Mouse (Mus musculus) lung, embryonic 14.5 days (tissue): ENCODE results near the gene Epha4. TPM values are rescaled to one million over a fixed set of nuclear protein-coding genes. Genes with fewer than 3 reads are reported as not detected.

ENCODE experiments used
- ATAC-seq: fragments of 200-750 bp; cut with Nextera tagmentation; 2 replicates; pipeline ENCODE4 v1.8.0; 2017; ENCODE audit warnings: mild to moderate bottlenecking, moderate TSS enrichment, moderate library complexity; ENCODE audit not compliant: insufficient read depth
- DNase-seq: peaks from one replicate; pipeline ENCODE4 v3.0.0-alpha.2; 2015
- H3K27ac ChIP-seq: fragments of 300-500 bp; sonication (generic); 2 replicates; pipeline ENCODE4 v1.5.1; 2014; ENCODE audit warnings: low read depth, mild to moderate bottlenecking, moderate library complexity
- H3K27me3 ChIP-seq: fragments of 300-500 bp; sonication (generic); 2 replicates; pipeline ENCODE4 v1.6.1; 2014; ENCODE audit warnings: low read length, control low read depth; ENCODE audit not compliant: insufficient read depth
- H3K36me3 ChIP-seq: fragments of 300-500 bp; sonication (generic); 2 replicates; pipeline ENCODE4 v1.6.1; 2014; ENCODE audit warnings: control low read depth; ENCODE audit not compliant: insufficient read depth
- H3K4me1 ChIP-seq: fragments of 300-500 bp; sonication (generic); 2 replicates; pipeline ENCODE4 v1.6.1; 2014; ENCODE audit warnings: antibody characterized with exemption, control low read depth; ENCODE audit not compliant: insufficient read depth
- H3K4me2 ChIP-seq: fragments of 300-500 bp; sonication (generic); 2 replicates; pipeline ENCODE4 v1.6.1; 2014; ENCODE audit warnings: mild to moderate bottlenecking
- H3K4me3 ChIP-seq: fragments of 300-500 bp; sonication (generic); 2 replicates; pipeline ENCODE4 v1.5.1; 2014; ENCODE audit warnings: low read depth, low read length
- H3K9ac ChIP-seq: fragments of 300-500 bp; sonication (generic); 2 replicates; pipeline ENCODE4 v1.6.1; 2014
- H3K9me3 ChIP-seq: fragments of 300-500 bp; sonication (generic); 2 replicates; pipeline ENCODE4 v1.6.1; 2016; ENCODE audit warnings: low read depth, low read length, control low read depth
- CTCF ChIP-seq: IDR thresholded peaks from 2 replicates; pipeline ENCODE4 v1.5.1; 2016; ENCODE audit warnings: antibody characterized with exemption, low read depth
- WGBS: fragments of 180-500 bp; shearing (Covaris S2); extraction: QIAGEN DNeasy Blood & Tissue Kit; methylation state at CpG from one replicate; pipeline ENCODE4 v1.1.7; 2014; 5-methylcytosine and 5-hydroxymethylcytosine counted together
- polyA plus RNA-seq: library from polyadenylated mRNA; unstranded; fragments of >200 nt; fragmentation: Nextera tagmentation; extraction: Ambion mirVana; gene quantifications from 2 replicates; pipeline ENCODE4 v1.2.1, GENCODE M21; 2014

Gene Epha4
- polyA plus RNA-seq, 1 experiment from 2014 or later = 18.0 TPM

DNA sequence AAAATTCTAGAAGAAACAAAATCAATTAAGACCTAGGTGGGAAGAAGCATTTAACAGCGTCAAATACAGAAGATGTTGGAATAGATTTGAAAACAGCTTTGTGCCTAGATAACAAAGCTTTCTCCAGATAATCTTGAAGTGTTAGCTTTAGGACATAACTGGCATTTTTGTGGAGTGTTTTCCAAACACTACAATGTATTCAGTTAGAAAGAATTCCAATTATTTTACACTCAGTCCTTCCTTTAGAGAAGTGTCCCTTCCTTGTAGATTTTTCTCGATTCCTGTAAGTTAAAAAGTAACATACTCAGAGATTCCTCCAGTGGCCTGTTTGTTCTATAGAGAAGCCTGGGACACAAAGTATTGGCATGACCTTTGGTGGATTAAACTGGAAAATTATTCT, 23.7 kb upstream of the Epha4 start:
- H3K36me3 ChIP-seq = no peaks in the 10 kb centered on the region
- H3K27ac ChIP-seq = peak overlapping the region; percentile 12; the same call in 1 of the 2 replicates
- WGBS = 46% methylated on average over 2 of the region's 2 CpGs
- DNase-seq (peak; percentile 38), ATAC-seq (no peak)
- no peak overlapping the region for H3K4me3 ChIP-seq
- no peaks in the 10 kb centered on the region for H3K27me3 ChIP-seq
- H3K9me3 ChIP-seq = no peaks in the 10 kb centered on the region
- H3K9ac ChIP-seq = no peak overlapping the region
- H3K4me1 ChIP-seq = peaks cover 5% of the 10 kb centered on the region; the same call in 1 of the 2 replicates
- H3K4me2 ChIP-seq = no peak overlapping the region
- no peak for TF ChIP-seq CTCF

DNA sequence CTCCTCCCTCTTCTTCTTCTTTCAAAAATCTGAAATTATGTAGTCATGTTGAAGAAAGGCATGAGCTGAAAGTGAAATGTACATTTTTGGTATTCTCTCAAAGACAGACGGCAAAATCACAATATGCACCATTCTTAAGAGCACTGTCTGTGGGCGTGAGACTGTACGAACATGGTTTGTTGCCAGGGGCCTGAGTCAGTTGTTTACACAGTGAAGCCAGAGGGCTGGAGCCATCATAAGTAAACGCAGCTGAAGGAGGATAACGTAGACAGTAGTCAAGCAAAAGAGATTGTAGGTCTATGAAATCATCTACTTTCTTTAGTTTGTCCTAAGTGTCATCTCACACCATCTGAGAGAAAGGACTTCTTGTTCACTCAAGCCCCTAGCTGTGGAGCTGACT, 21.0 kb upstream of the Epha4 start:
- Histone ChIP-seq H3K9me3 (no peaks in the 10 kb centered on the region), H3K36me3 (no peaks in the 10 kb centered on the region), H3K9ac (no peak overlapping the region), H3K27ac (peak overlapping the region; percentile 33; the same call in 1 of the 2 replicates), H3K27me3 (no peaks in the 10 kb centered on the region), H3K4me3 (no peak overlapping the region), H3K4me2 (no peak overlapping the region), H3K4me1 (peaks cover 5% of the 10 kb centered on the region; the same call in 1 of the 2 replicates)
- ATAC-seq = no peak
- 27% methylated on average over 5 of the region's 5 CpGs for WGBS
- peak; percentile 64 for DNase-seq
- TF ChIP-seq CTCF = no peak

DNA sequence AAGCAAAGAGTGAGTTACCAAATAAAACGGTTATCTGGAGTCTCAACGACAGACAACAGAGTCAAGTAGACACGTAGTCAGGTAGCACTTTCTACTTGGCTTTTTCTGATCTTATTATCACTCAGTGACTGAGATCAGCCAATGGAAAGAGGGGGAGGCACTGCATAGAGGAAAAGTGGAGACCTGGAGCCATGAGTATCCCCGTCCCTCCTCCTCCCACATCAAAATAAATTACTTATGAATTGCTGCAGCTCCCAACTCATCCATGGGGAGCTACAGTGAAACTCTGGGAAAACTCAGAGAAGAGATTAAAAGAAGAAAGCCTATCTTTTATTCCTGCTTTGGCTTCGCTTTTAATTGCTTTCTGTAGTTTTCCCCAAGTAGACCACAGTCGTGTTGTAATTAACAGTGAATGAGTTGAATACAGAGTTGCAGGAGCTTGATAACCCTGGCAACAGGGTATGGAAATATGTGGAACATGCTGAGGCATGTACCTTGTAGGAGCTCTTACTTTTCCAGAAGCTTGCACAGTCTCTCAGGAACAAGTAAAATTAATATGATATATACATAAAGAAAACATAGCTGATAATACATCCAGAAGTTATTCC, 17.8 kb upstream of the Epha4 start:
- Histone ChIP-seq H3K9me3 (no peaks in the 10 kb centered on the region), H3K9ac (no peak overlapping the region), H3K4me3 (no peak overlapping the region), H3K27me3 (no peaks in the 10 kb centered on the region), H3K27ac (no peak overlapping the region), H3K4me2 (no peak overlapping the region), H3K36me3 (no peaks in the 10 kb centered on the region), H3K4me1 (0 out of 2 replicates have a peak, but pooled peaks cover 5% of the 10 kb centered on the region)
- ATAC-seq (no peak), DNase-seq (no peak)
- 42% methylated on average over 6 of the region's 6 CpGs for WGBS
- TF ChIP-seq CTCF = no peak

DNA sequence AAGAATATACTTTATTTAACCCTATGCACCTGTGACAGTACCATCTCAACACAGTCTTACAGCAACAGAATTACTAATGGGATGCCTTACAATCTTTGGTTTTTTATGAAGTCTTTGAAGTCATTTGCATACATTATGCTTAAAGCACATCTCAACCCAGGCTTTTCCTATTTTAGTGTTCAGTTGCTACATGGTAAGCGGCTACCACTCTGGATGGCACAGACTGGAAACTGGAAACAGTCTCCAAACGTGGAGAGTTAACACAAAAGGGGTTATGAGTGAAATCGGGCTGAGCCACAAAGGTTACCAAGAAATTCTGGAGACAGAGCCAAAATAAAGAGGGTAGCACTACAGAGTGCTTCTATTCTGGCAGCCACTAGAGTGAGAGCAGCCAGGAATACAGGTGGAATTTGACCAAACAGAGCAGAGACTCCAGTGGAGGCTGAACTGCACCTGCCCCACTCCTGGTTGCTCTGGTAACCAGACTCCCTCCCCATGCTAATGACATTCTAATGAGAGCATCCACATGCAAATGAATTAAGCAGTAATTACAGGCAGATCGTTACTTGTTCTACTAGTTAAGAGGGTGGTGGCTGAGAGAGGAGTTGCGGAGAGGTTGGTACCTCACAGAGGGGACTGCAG, 17.2 kb upstream of the Epha4 start:
- DNase-seq = no peak

DNA sequence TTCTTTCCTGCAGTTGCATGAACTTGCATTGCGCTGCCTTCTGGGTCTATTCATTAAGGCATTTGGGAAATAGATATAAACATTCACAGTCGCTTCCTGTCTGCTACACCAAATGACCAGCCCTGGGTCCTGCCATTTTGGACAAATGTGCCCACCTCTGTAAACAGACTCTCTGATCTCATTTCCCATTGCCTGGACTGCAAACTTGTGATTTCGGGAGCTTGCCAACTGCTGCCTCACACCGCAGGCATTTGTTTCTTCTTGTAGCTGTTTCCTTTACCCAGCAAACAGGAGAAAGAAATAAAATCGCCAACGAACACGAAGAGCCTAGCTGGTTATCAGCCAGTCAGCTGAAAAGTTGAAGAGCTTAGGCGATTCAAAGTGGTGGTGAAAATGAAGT, 10.2 kb upstream of the Epha4 start:
- DNase-seq (peak; percentile 34), ATAC-seq (no peak)
- Histone ChIP-seq H3K9ac (no peak overlapping the region), H3K9me3 (no peaks in the 10 kb centered on the region), H3K27me3 (0 out of 2 replicates have a peak, but pooled peaks cover 3% of the 10 kb centered on the region), H3K36me3 (no peaks in the 10 kb centered on the region), H3K4me3 (no peak overlapping the region), H3K4me1 (no peaks in the 10 kb centered on the region), H3K27ac (no peak overlapping the region), H3K4me2 (no peak overlapping the region)
- WGBS = 53% methylated on average over 8 of the region's 8 CpGs
- TF ChIP-seq CTCF = no peak

More for the DNA sequence above, 17.2 kb upstream of the Epha4 start:
- Histone ChIP-seq H3K4me1 (0 out of 2 replicates have a peak, but pooled peaks cover 5% of the 10 kb centered on the region), H3K27ac (no peak overlapping the region), H3K36me3 (no peaks in the 10 kb centered on the region), H3K9me3 (no peaks in the 10 kb centered on the region), H3K9ac (no peak overlapping the region), H3K27me3 (no peaks in the 10 kb centered on the region), H3K4me2 (no peak overlapping the region), H3K4me3 (no peak overlapping the region)
- 54% methylated on average over 5 of the region's 5 CpGs for WGBS
- TF ChIP-seq CTCF = no peak
- ATAC-seq = no peak

DNA sequence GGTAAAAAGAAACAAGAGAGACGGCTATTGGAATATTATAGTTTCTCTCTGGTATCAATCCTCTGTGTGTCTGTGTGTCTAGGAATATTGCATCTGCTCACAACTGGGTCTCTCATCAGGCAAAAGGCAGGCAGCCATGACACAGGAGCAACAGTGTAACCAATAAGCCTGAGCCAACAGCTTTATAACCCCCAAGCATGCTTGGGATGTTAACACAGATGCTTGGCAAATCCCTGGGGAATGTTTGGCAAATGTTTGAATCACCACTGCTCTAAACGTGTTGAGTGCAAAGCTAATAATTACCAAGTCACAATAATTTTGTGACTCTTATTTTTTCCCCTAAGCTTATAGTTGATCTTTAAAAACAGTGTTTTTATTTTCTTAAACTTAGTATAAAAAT, 8.5 kb upstream of the Epha4 start:
- TF ChIP-seq CTCF = no peak
- ATAC-seq (no peak), DNase-seq (no peak)
- H3K4me1 ChIP-seq = no peaks in the 10 kb centered on the region
- no peak overlapping the region for H3K27ac ChIP-seq
- 0 out of 2 replicates have a peak, but pooled peaks cover 3% of the 10 kb centered on the region for H3K27me3 ChIP-seq
- H3K4me2 ChIP-seq = no peak overlapping the region
- 61% methylated on average over 2 of the region's 2 CpGs for WGBS
- H3K36me3 ChIP-seq = no peaks in the 10 kb centered on the region
- no peak overlapping the region for H3K4me3 ChIP-seq
- no peaks in the 10 kb centered on the region for H3K9me3 ChIP-seq
- H3K9ac ChIP-seq = no peak overlapping the region

DNA sequence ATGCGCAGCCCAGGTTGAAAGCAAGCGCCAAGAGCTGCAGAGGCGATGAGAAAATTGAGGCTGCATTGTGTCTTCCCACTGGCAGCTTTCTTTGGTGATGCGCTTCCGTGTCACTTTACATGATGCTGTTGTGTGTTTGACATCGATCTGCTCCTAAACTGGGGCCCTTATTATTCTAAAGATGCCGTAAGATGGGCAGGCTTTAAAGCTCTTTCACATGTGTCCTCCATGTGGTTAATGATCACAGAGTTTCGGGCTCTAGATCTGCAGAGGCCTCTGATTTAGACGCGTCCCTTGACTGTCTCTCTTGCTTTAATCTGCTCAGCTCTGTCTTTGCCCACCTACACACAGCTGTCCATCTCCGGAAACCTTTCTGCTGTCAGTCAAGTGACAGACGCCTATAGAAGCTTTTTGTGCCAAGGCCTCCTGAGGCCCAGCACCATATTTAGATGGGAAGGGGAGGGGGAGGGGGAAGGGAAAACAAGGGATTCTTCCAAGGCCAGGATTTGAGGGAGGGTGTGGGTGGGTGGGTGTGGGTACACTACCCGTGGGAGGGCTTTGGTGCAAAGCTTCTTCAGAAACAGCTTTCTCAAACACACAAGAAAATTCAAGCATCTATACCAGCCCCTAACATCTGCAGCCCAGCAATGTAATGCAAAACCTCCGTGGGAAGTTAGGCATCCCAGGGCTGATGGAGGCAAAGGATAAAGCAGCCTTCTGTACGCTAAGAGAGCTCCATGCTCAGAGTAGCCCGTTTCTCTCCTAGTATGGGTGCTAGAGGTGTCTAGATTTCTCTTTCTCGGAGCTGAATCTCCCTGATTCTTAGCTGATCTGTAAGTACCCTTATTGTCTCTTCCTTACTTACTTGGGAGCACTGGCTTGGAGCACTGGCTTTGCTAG, 7.0 kb upstream of the Epha4 start:
- Histone ChIP-seq H3K36me3 (no peaks in the 10 kb centered on the region), H3K4me1 (no peaks in the 10 kb centered on the region), H3K27me3 (0 out of 2 replicates have a peak, but pooled peaks cover 6% of the 10 kb centered on the region), H3K27ac (no peak overlapping the region), H3K4me3 (no peak overlapping the region), H3K4me2 (0 out of 2 replicates have a peak overlapping the region, but pooled peaks have one; percentile 7), H3K9ac (no peak overlapping the region), H3K9me3 (no peaks in the 10 kb centered on the region)
- DNase-seq = no peak
- no peak for TF ChIP-seq CTCF
- ATAC-seq = no peak
- 29% methylated on average over 17 of the region's 17 CpGs for WGBS
